ENCODE assay signal across 8 mouse cellular contexts in genomic region chr8:84200126-84200555, GRCm38 (mm10). TPM values are rescaled to one million over a fixed set of nuclear protein-coding genes. Genes with fewer than 3 reads are reported as not detected.
DNase-seq lines count a peak whose midpoint lies in the region; ATAC-seq lines count a peak whose summit lies in the region.

No protein-coding gene starts in this region.

- ATAC-seq in lung, embryonic 15.5 days (ENCODE audit: borderline replicate concordance, extremely low read depth, low FRiP score, low TSS enrichment): no peak
- no peak for ATAC-seq in embryonic facial prominence, embryonic 12.5 days (ENCODE audit: insufficient number of reproducible peaks, insufficient read depth, low FRiP score, low TSS enrichment)
- no peak for ATAC-seq in intestine, embryonic 14.5 days (replicated peaks; ENCODE audit: low FRiP score, low TSS enrichment, low read depth)
- no peak for ATAC-seq in midbrain, embryonic 15.5 days (replicated peaks)

- peak overlapping the region; percentile 92 for H3K27ac ChIP-seq in lung, embryonic 15.5 days
- peak overlapping the region; percentile 98 for H3K27ac ChIP-seq in embryonic facial prominence, embryonic 12.5 days
- peak overlapping the region; percentile 99 for H3K27ac ChIP-seq in intestine, embryonic 14.5 days (ENCODE audit: low read depth)
- peak overlapping the region; percentile 43 for H3K27ac ChIP-seq in midbrain, embryonic 15.5 days

- H3K9me3 ChIP-seq in lung, embryonic 15.5 days: no peaks in the 10 kb centered on the region
- no peaks in the 10 kb centered on the region for H3K9me3 ChIP-seq in embryonic facial prominence, embryonic 12.5 days
- no peaks in the 10 kb centered on the region for H3K9me3 ChIP-seq in intestine, embryonic 14.5 days (ENCODE audit: control insufficient read depth, low read length)
- no peaks in the 10 kb centered on the region for H3K9me3 ChIP-seq in midbrain, embryonic 15.5 days

- no peak for DNase-seq in lung, postnatal 14 days
- DNase-seq in intestine, embryonic 14.5 days (ENCODE audit: low spot score): no peak
- DNase-seq in right cerebral cortex, postnatal 4 days: no peak
- no peak for DNase-seq in left cerebral cortex, adult 9 months (ENCODE audit: low spot score in 2 of 2)
- DNase-seq in gastrocnemius, postnatal 10 days: no peak

- H3K36me3 ChIP-seq in lung, embryonic 15.5 days: 0 out of 2 replicates have a peak, but pooled peaks cover 4% of the 10 kb centered on the region
- H3K36me3 ChIP-seq in embryonic facial prominence, embryonic 12.5 days: no peaks in the 10 kb centered on the region; the same call in 1 of the 2 replicates
- H3K36me3 ChIP-seq in intestine, embryonic 14.5 days (ENCODE audit: control insufficient read depth, insufficient read depth, low read length): no peaks in the 10 kb centered on the region; the same call in 1 of the 2 replicates
- no peaks in the 10 kb centered on the region for H3K36me3 ChIP-seq in midbrain, embryonic 15.5 days (replicated peaks)

- peak overlapping the region; percentile 69 for H3K4me3 ChIP-seq in lung, embryonic 15.5 days
- peak overlapping the region; percentile 66 for H3K4me3 ChIP-seq in embryonic facial prominence, embryonic 12.5 days
- H3K4me3 ChIP-seq in intestine, embryonic 14.5 days (ENCODE audit: low read depth, low read length): peak overlapping the region; percentile 71
- H3K4me3 ChIP-seq in midbrain, embryonic 15.5 days: no peak overlapping the region

- no peaks in the 10 kb centered on the region for H3K27me3 ChIP-seq in lung, embryonic 15.5 days
- no peaks in the 10 kb centered on the region for H3K27me3 ChIP-seq in embryonic facial prominence, embryonic 12.5 days
- no peaks in the 10 kb centered on the region for H3K27me3 ChIP-seq in intestine, embryonic 14.5 days (replicated peaks; ENCODE audit: control insufficient read depth, insufficient read depth, low read length)
- H3K27me3 ChIP-seq in midbrain, embryonic 15.5 days (replicated peaks): peaks cover 16% of the 10 kb centered on the region

- H3K4me1 ChIP-seq in lung, embryonic 15.5 days: peaks cover 62% of the 10 kb centered on the region
- H3K4me1 ChIP-seq in embryonic facial prominence, embryonic 12.5 days: peaks cover 60% of the 10 kb centered on the region
- H3K4me1 ChIP-seq in intestine, embryonic 14.5 days (replicated peaks; ENCODE audit: control insufficient read depth, insufficient read depth, low read length): peaks cover 58% of the 10 kb centered on the region
- peaks cover 48% of the 10 kb centered on the region for H3K4me1 ChIP-seq in midbrain, embryonic 15.5 days

- peak overlapping the region; percentile 78 for H3K9ac ChIP-seq in lung, embryonic 15.5 days
- H3K9ac ChIP-seq in embryonic facial prominence, embryonic 12.5 days: peak overlapping the region; percentile 86
- H3K9ac ChIP-seq in intestine, embryonic 14.5 days (ENCODE audit: low read length): peak overlapping the region; percentile 82
- no peak overlapping the region for H3K9ac ChIP-seq in midbrain, embryonic 15.5 days

- WGBS in lung, embryonic 15.5 days: 11% methylated on average over 8 of the region's 8 CpGs
- WGBS in embryonic facial prominence, embryonic 12.5 days: 15% methylated on average over 8 of the region's 8 CpGs
- 32% methylated on average over 8 of the region's 8 CpGs for WGBS in intestine, embryonic 14.5 days
- 24% methylated on average over 8 of the region's 8 CpGs for WGBS in midbrain, embryonic 15.5 days

- H3K4me2 ChIP-seq in lung, embryonic 15.5 days: peak overlapping the region; percentile 78
- H3K4me2 ChIP-seq in embryonic facial prominence, embryonic 12.5 days (replicated peaks): peak overlapping the region; percentile 94
- peak overlapping the region; percentile 95 for H3K4me2 ChIP-seq in intestine, embryonic 14.5 days (ENCODE audit: low read length)
- peak overlapping the region; percentile 74 for H3K4me2 ChIP-seq in midbrain, embryonic 15.5 days

RNA-seq across cellular contexts. Expression of gene Nanos3, which starts 15.1 kb away (rescaled TPM):
- polyA plus RNA-seq in lung, embryonic 15.5 days (2015; fragmentation: Nextera tagmentation; extraction: Ambion mirVana): 2.7 and 3.2 TPM in 2 replicates
- polyA plus RNA-seq in embryonic facial prominence, embryonic 12.5 days (2016; fragmentation: Nextera tagmentation; extraction: Ambion mirVana): 5.4 and 7.2 TPM in 2 replicates
- 4.1 and 4.4 TPM in 2 replicates for polyA plus RNA-seq in intestine, embryonic 14.5 days (2014; fragmentation: Nextera tagmentation; extraction: Ambion mirVana)
- 8.1 and 8.5 TPM in 2 replicates for polyA plus RNA-seq in midbrain, embryonic 15.5 days (2015; fragmentation: Nextera tagmentation; extraction: Ambion mirVana)
- total RNA-seq in gastrocnemius, postnatal 10 days (2021): 1 to 10 TPM; 1.4 to 2.4 TPM

RNA-seq across cellular contexts. Expression of gene Zswim4, which starts 36.7 kb away (rescaled TPM):
- polyA plus RNA-seq in lung, embryonic 15.5 days (2015; fragmentation: Nextera tagmentation; extraction: Ambion mirVana): 13.6 and 14.2 TPM in 2 replicates
- polyA plus RNA-seq in embryonic facial prominence, embryonic 12.5 days (2016; fragmentation: Nextera tagmentation; extraction: Ambion mirVana): 32.4 and 32.9 TPM in 2 replicates
- polyA plus RNA-seq in intestine, embryonic 14.5 days (2014; fragmentation: Nextera tagmentation; extraction: Ambion mirVana): 10.9 and 11.5 TPM in 2 replicates
- polyA plus RNA-seq in midbrain, embryonic 15.5 days (2015; fragmentation: Nextera tagmentation; extraction: Ambion mirVana): 33.2 and 33.3 TPM in 2 replicates
- total RNA-seq in gastrocnemius, postnatal 10 days (2021): 1 to 10 TPM; 7.9 to 8.5 TPM

RNA-seq across cellular contexts. Expression of gene D8Ertd738e, which starts 49.4 kb away (rescaled TPM):
- 320 and 350 TPM in 2 replicates for polyA plus RNA-seq in lung, embryonic 15.5 days (2015; fragmentation: Nextera tagmentation; extraction: Ambion mirVana)
- polyA plus RNA-seq in embryonic facial prominence, embryonic 12.5 days (2016; fragmentation: Nextera tagmentation; extraction: Ambion mirVana): 322 and 341 TPM in 2 replicates
- 377 and 380 TPM in 2 replicates for polyA plus RNA-seq in intestine, embryonic 14.5 days (2014; fragmentation: Nextera tagmentation; extraction: Ambion mirVana)
- 225 and 244 TPM in 2 replicates for polyA plus RNA-seq in midbrain, embryonic 15.5 days (2015; fragmentation: Nextera tagmentation; extraction: Ambion mirVana)
- 100 to 1,000 TPM; 180 to 184 TPM for total RNA-seq in gastrocnemius, postnatal 10 days (2021)

RNA-seq across cellular contexts. Expression of gene 4930432K21Rik, which starts 52.3 kb away (rescaled TPM):
- polyA plus RNA-seq in lung, embryonic 15.5 days (2015; fragmentation: Nextera tagmentation; extraction: Ambion mirVana): 1.7 TPM in 2 replicates
- polyA plus RNA-seq in embryonic facial prominence, embryonic 12.5 days (2016; fragmentation: Nextera tagmentation; extraction: Ambion mirVana): 2.0 and 2.4 TPM in 2 replicates
- 0.48 and 0.92 TPM in 2 replicates for polyA plus RNA-seq in intestine, embryonic 14.5 days (2014; fragmentation: Nextera tagmentation; extraction: Ambion mirVana)
- polyA plus RNA-seq in midbrain, embryonic 15.5 days (2015; fragmentation: Nextera tagmentation; extraction: Ambion mirVana): 2.5 and 2.9 TPM in 2 replicates
- under 1 TPM; 0.32 to 0.54 TPM for total RNA-seq in gastrocnemius, postnatal 10 days (2021)

RNA-seq across cellular contexts. Expression of gene Cc2d1a, which starts 52.4 kb away (rescaled TPM):
- 23.1 and 23.4 TPM in 2 replicates for polyA plus RNA-seq in lung, embryonic 15.5 days (2015; fragmentation: Nextera tagmentation; extraction: Ambion mirVana)
- 27.5 and 29.2 TPM in 2 replicates for polyA plus RNA-seq in embryonic facial prominence, embryonic 12.5 days (2016; fragmentation: Nextera tagmentation; extraction: Ambion mirVana)
- polyA plus RNA-seq in intestine, embryonic 14.5 days (2014; fragmentation: Nextera tagmentation; extraction: Ambion mirVana): 17.4 and 19.5 TPM in 2 replicates
- 52.5 and 53.3 TPM in 2 replicates for polyA plus RNA-seq in midbrain, embryonic 15.5 days (2015; fragmentation: Nextera tagmentation; extraction: Ambion mirVana)
- total RNA-seq in gastrocnemius, postnatal 10 days (2021): 10 to 100 TPM; 12.5 to 13.9 TPM

Comparison
In these comparisons a context has a peak if more than half of its experiments do, and no peak if none do; other contexts are left out.
1. H3K27ac ChIP-seq: peak in every context shown above with its lines; median percentile 99 in intestine, embryonic 14.5 days; 98 in embryonic facial prominence, embryonic 12.5 days; 92 in lung, embryonic 15.5 days; 43 in midbrain, embryonic 15.5 days.